Mouse (Mus musculus) heart, postnatal 25 days (tissue): Measurements from ENCODE around the gene Ezh1. TPM values are rescaled to one million over a fixed set of nuclear protein-coding genes. Genes with fewer than 3 reads are reported as not detected.
A peak's percentile ranks its signal among the peaks of the same experiment; 100 is the strongest.

ENCODE experiments used
- DNase-seq: peaks from one replicate; pipeline ENCODE4 v3.0.0; 2022; ENCODE audit warnings: low spot score
- intact Hi-C: fragments of 180-260 bp; cut with DNase I; formaldehyde crosslinking; loops from one replicate; pipeline ENCODE4 v1.15.1; 2025
- total RNA-seq, 2 experiments: library from RNA; stranded (reverse); gene quantifications; 2 replicates each; pipeline ENCODE4 v1.2.3; 2021

Gene Ezh1
- total RNA-seq, 2 experiments from 2014 or later, result 26.0 to 30.4 TPM

DNA sequence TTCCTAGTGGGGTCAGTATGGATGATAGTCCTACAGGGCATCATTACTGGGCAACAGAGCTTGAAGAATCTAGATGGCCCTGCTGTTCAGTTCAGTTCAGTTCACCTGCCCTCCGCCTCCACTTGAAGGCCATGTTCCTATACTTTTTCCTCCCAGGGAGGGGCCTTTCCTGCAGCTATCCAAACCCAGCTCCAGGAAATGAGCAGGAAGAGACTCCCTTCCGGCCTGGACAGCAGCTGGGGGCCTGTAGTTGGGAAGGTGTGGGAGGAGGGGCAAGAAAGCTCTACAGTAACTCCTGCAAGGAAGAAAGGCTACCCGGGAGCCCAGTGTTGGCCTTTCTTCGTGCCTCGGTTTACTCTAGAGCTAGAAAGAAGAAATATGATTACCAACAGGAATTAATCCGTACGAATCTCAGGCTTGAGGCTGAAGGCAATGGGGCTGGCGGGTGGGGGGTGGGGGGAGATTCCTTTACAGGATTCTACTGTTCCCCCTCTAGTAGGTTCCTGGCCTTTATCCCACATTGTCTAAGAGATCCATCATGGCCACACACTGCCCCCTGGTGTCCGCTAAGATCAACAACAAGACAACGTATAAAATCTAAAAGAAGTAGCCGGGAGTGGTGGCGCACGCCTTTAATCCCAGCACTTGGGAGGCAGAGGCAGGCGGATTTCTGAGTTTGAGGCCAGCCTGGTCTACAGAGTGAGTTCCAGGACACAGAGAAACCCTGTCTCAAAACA lies 22.2 kb upstream of the Ezh1 start:
- DNase-seq, result peak; percentile 67
- intact Hi-C loops, result loop anchor here (1.0 kb wide), 1 partner anchor 36 kb away; no protein-coding TSS in a partner anchor

DNA sequence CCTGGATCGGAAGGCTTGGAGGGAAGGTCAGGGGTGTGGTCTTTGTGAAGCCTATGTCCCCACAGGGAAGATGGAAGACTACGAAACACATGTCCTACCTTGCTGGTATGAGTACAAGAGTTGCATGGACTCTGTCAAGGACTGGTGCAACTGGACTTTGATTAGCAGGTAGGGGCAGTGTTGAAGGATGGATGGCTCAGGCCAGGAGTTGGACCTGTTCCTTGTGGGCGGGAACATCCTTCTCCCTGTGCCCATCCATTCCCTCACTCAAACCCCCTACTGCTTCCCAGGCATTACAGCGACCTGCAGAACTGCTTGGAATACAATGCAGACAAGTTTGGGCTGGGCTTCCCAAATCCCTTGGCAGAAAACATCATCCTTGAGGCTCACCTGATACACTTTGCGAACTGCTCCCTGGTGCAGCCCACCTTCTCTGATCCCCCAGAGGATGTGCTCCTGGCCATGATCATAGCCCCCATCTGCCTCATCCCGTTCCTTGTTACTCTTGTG lies 21.3 kb upstream of the Ezh1 start:
- DNase-seq, result no peak
- intact Hi-C loops, result loop anchor here (1.0 kb wide), 1 partner anchor 35 kb away; no protein-coding TSS in a partner anchor

DNA sequence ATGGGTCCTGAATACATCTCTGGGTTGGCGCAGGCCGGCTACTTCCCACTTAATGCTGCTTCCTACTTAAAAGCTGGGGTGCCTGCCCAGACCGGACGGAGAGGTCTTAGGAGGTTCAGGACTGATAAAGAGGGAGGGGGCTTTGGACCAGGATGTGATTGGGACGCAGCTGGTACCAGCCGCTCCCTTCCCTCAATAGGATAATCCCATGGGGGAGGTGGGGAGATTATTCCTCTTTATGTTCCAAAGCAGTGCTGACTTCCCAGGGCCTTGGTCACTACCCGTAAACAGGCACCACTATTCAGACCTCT lies 20.4 kb upstream of the Ezh1 start:
- no peak for DNase-seq
- intact Hi-C loops, result loop anchor here (1.0 kb wide), 1 partner anchor 15 kb away; no protein-coding TSS in a partner anchor

DNA sequence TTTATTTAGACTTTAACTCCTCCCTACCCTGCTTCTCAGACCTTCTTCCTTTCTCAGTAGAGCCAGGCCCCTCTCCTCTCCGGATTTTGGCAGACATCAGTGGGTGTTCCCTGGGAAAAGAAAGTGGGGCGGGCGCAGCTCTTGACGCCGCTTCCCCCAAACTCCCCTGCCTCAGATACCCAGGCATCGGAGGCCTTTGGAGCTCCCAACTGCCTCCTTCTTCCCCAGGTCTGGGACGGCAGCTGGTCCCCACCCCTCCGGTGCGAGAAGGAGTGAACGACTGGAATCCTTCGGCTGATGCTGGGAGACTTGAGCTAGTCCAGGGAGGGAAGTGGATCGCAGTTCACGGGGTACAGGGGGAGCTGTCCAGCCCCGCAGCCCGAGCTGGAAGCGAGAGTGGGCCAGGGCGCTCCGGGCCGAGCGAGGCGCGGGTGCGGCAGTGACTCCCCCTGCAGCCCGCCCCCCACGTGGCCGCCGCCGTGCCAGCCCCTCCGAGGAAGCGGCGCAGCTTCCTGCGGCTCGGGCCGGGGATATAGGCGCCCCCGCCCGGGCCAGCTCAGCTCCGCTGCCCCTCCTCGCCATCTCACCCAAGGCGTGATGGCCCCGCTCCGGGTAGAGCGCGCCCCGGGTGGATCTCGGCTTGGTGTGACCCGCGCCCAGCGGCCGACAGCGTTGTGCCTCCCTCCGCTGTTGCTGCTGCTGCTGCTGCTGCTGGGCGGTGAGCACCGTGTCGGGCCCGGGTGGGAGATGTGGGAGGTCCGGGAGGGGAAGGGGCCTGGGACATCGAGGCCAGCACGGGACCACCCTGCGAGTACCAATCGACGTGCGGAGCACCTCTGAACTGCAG lies 19.8 kb upstream of the Ezh1 start, which contains the start of gene Ramp2:
Gene Ramp2 (plus strand): TSS at position 174 of the 847 bp plus-strand sequence.
- intact Hi-C loops, result loop anchor here (1.0 kb wide), 1 partner anchor 15 kb away; no protein-coding TSS in a partner anchor
- DNase-seq, result peak; percentile 75

DNA sequence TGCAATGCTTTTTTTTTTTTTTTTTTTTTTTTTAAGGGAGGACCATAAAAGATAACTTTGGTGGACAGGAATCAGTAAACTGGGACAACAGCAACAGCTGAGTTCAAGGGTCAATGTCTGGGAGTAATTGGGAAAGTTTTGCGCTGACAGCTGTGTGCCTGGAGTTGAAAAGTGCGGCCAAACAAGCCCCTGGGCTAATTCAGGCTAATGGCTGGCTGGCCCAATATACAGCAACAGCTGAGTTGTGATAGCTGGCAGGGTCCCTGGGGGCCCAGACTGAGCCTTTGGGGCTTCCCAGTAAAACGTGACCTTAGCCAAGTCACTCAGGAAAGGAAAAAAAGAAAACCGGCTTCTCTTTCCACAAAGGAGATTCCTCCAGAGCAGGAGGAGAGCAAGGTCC lies 18.8 kb upstream of the Ezh1 start:
- DNase-seq, result peak; percentile 65
- intact Hi-C loops, result no loop called here

DNA sequence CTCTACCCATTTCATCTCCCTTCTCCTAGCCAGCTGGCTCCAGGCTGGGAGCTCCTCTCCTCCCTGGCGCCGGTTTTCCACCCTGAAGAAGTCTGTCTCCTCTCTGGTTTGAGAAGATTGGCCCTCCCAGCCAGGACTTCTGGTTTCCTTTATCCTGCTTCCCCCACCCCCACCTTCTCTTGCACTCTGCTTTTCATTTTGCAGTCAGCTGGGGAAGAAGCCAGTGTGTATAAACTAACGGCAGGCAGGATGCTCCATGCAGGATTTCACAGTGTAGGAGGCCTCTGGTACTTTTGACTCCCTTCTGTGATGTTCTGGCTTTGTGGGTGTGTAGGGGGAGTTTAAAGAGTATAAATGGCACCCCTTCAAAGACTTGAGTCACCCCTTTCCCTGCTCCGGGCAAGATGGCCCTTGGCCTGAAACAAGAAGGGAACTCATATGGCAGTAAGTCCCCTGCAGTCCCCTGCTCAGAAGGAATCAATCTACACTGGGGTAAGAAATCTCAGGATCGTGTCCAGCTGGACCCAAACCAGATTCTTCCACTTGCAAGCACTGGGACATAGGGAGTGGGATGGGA lies 11.9 kb upstream of the Ezh1 start:
- DNase-seq, result no peak
- intact Hi-C loops, result no loop called here

DNA sequence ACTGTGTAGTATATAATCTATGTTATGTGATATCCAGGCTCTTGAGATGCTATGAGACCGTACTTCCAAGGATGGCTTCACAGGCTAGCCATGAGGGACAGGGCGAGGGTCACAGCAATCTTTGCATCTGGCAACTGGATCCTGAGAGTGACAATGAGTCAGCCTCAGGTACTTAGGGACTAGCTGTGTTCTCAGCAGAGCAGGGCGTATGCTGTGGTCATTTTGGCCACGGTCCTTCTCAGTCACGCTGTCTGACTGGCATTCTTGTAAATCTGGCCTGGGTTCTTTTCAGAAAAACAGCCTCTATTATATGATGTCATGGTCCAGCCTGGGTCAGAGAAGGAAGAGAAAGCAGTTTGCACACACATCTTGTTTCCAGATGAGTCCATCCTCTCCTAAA lies 10.5 kb upstream of the Ezh1 start:
- intact Hi-C loops, result no loop called here
- DNase-seq, result no peak

DNA sequence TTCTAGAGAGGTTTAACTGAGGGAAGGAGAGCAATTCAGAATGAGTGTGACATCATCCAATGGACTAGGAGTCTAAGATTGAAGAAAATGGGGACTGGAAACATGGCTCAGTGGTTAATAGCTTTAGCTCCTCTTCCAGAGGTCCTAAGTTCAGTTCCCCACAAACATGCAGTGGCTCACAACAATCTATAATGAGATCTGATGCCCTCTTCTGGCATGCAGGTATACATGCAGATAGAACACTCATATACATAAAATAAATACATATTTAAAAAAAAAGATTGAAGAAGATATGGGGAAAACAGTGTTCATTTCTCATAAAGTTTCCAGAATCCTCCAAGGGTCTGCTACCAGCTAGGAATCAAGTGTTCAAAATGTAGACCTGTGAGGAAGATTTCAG lies 9.2 kb upstream of the Ezh1 start:
- intact Hi-C loops, result no loop called here
- no peak for DNase-seq

DNA sequence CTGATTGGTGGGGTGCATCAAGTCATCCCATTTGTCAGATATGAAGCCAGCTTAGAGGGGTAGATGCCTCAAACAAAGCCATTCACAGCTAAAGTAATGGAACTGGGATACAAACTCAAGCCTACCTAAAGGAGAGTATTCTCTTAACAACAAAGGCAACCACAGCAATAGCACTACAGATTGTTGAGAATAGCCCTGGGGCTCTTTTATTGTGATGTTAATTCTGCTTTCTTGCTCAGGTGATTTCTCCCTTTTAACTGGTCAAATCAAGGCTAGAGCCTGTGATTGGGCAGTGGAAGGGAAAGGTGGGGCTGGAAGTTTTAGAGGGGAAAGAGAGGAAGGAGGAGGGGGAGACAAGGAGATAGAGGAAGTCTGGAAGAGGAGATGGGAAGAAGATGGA lies 7.9 kb upstream of the Ezh1 start:
- no peak for DNase-seq
- intact Hi-C loops, result no loop called here

DNA sequence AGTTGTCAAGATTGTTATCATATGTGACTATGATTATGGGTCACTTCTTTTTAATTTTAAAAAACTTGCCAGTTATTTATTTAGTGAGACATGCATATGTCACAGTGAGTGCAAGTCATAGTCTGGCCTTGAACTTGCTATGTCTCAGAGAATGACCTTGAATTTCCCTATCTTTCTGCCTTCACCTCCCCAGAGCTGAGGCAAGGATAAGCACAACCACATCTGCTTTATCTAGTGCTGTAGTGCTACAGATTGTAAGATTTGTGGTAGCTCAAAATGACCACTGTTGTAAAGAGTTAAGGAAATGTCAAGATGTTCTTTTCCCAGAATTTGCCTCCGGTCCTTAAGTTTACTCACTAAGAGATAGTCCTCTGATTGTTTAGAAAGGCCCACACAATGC lies 7.0 kb upstream of the Ezh1 start:
- no peak for DNase-seq
- intact Hi-C loops, result no loop called here

DNA sequence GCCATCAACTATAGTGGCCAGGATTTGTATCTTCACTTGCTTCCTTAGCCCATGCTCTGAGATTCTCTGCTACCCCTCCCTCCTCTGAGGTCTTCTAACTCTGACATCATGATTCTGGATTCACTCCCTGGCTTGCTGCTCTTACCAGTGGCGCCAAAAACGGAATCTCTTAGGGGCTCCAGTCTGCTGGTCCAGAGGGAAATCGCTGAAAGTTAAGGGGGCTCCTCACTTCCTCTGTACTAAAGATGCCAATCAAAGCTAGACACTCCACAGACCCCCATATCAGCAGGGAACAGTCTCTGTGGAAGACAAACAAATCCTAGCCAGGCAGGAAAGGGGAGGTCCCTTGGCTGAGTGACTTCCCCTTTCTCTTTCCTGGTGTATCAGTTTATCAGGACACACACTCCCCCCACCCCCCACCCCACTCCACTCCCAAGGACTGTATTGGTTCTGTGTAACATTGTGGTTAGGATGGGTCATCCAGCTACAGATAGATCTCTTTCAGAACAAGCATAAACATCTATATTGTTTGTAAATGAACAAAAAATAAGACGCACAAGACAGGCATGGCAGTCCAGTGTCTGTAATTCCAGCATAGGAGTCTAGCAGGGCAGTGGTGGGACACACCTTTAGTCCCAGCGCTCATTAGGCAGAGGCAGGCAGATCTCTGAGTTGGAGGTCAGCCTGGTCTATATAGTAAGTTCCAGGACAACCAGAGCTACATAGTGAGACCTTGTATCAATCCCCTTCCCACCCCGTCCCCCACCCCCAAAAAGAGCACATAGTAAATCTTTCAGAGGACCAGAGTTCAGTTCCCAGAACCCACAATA lies 6.0 kb upstream of the Ezh1 start:
- peak; percentile 62 for DNase-seq

DNA sequence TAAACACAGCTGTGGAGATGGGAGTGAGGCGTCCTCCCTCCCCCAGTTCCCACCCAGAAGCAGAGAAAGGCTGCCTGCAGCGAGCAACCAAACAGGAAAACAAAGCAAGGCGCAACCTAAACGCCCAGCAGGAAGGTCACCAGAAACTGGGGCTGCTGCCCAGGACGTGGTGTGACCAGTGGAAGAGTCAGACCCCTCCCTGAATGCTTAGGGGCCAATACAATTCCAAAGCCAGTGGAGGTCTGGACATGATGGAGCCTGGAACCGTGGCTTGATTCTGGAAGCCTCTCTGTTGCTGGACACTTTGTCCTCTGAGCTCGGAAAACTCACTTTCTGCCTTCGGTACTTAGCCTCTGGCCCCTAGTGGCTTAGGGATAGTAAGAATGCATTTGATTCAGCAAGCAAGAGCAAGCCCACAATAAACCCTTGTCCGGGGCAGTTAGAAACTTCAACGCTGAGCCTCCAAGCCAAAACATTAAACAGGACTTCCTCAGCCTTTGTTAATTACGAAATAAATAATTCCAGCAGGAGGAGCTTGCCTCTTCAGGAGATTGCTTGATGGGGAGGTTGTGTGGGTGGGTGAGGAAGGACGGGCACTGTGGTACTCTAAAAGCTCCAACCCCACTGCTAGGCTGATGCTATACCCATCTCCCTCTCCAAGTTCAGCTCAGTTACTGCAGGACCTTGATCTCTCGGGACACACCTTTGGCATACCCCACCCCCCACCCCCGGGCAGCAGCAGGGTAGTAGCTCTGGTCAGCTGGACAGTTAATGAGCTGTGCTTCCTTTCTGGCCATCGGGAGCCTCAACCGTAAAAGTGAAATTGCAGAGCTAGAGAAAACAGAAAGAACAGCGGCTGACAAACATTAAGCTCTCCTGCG lies 5.0 kb upstream of the Ezh1 start:
- DNase-seq, result peak; percentile 88
- intact Hi-C loops, result loop anchor here (1.0 kb wide), 1 partner anchor 15 kb away; the partner anchor contains the start of gene Ramp2

More for the DNA sequence above, 6.0 kb upstream of the Ezh1 start:
- intact Hi-C loops, result no loop called here

DNA sequence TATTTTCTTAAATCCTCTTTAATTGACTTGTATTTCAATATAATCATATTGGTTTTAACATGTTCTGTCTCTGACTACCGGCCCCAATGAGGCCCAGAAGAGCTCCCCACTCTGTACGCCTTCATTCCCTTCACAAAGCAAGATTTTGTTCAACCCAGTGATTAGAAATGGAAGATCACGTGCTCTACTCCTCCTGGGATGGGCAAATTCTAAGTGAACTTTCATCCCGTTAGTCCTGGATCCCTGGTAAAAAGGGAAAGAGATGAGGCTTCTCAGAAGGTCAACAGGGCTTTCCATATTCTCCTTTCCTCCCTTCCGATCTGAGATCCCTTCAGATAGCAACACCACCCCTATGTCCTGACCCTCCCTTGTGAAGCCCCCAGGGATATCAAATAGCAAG lies 4.3 kb upstream of the Ezh1 start:
- DNase-seq, result no peak
- intact Hi-C loops, result no loop called here

DNA sequence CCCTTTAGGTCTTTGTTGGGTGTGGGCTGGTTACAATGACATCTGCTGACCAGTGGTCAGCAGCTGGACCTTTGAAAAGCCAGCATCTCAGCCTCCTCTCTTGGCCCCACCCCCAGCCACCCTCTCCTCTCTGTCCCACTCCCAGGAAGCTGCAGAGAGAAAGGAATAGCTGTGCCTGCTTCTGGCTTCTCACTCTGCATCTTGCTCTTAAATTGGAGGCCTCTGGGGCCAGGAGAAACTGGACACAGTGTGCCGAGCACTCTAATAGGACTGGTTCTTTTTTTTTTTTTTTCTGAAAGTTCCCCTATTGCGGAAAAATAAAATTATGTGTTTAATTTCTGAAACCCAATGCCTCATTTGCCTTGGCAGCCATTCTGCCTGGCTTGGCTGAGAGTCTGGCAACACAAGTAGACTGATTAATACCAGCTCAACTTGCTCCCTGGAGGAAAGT lies 3.8 kb upstream of the Ezh1 start:
- intact Hi-C loops, result no loop called here
- DNase-seq, result peak; percentile 67

DNA sequence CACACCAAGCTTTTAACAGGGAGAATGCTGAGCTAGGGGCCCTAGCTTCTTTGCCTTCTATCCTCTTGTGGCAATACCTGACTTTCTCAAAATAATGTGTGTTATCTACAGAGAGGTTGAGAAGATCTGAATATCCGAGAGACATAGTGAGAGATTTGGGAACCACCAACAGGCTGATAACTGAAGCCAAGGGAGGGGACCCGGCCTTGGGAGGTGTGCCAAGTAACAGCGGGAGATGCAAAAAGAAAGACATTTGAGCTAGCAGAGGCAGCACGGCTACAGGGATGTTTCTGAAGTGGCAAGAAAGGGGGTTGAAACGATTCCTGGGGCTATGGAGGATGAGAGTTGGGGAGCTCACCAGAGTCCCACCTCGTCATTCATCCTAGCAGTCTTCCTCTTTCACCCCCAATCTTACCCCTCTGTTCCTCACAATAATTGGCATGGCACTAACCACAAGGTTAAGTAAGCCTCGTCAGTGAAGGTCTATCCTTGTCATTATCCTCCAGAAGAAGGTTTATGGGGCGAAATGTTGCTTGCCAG lies 3.2 kb upstream of the Ezh1 start:
- intact Hi-C loops, result no loop called here
- no peak for DNase-seq

DNA sequence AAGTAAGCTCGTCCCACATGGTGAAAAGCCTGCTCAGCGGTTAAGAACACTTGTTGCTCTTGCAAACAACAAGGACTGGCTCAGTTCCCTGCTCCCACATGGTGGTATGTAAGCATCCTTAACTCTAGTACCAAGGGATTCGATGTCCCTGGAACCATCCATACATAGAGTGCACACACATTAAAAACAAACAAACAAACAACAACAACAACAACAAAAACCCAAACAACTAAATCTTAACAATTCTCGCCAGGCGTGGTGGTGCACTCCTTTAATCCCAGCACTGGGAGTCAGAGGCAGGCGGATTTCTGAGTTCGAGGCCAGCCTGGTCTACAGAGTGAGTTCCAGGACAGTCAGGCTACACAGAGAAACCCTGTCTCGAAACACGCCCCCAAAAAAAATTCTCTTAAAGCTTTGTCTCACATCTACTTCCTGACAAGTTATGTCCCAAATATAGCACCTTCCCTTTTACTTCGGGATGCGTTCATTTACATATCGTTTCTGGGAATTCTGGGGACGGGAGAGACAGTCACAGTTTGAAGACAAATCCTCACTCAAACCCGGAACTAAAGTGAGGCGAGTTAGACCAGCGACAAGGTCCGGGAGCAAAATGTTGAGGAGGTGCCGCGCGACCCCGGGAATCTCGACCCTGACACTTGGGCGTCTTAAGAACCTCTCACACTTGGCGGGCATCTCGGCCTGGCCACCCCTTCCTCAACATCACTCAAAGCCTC lies 765 bp downstream of the Ezh1 start:
- no peak for DNase-seq
- intact Hi-C loops, result no loop called here

DNA sequence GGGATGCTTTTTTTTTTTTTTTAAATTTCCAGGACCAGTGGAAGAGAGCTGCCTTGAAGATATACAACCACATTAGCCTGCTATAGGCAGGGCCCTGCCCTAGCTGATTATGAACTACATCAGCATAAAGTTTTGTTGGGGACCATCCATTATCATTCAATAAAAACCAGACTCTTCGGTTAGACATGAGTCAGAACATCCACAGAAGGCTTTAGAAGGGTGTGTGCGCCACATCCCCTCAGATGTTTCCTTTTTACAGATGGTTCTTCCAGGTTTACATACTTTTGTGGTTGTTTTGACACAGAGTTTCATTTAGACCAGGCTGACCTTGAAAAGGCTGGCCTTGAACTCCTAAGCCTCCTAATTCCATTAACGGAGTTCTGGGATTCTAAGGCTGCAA lies 1.9 kb downstream of the Ezh1 start:
- intact Hi-C loops, result no loop called here
- DNase-seq, result no peak
